Mouse (Mus musculus) adrenal gland, postnatal 4 days (tissue): ENCODE measurements at regions not wholly inside any gene's neighbourhood (a gene's known extent, or its start where the extent isn't known, plus 50 kb on each side); places are given as distances from the start of the nearest gene placed in this dataset.

ENCODE experiments used
- DNase-seq, 2 experiments: peaks; one replicate each; pipeline ENCODE4 v3.0.0; 2021 to 2022; ENCODE audit warnings: low spot score in 2 of 2, mixed read lengths in 2 of 2

GRCm38 (mm10) chr3:38257076-38257842, 227.4 kb downstream of the Ankrd50 start:
- peak in 1 of 2 experiments; percentile 1 for DNase-seq

- DNase-seq: peak in 1 of 2 experiments; percentile 26
These were observed 229.0 kb downstream of the Ankrd50 start for GRCm38 (mm10) chr3:38255674-38256073.

- DNase-seq: no peak
These were observed 229.7 kb downstream of the Ankrd50 start for GRCm38 (mm10) chr3:38254896-38255295.

GRCm38 (mm10) chr3:38251592-38251991, 233.1 kb downstream of the Ankrd50 start:
- DNase-seq: no peak

- no peak for DNase-seq
These were observed 234.1 kb downstream of the Ankrd50 start for GRCm38 (mm10) chr3:38250552-38250951.

- no peak for DNase-seq
These were observed 235.7 kb downstream of the Ankrd50 start for GRCm38 (mm10) chr3:38248941-38249340.

- DNase-seq: no peak
These were observed 238.2 kb downstream of the Ankrd50 start for GRCm38 (mm10) chr3:38246439-38246838.

GRCm38 (mm10) chr3:38243209-38243608, 241.4 kb downstream of the Ankrd50 start:
- DNase-seq: no peak

GRCm38 (mm10) chr3:38237616-38238015, 247.0 kb downstream of the Ankrd50 start:
- DNase-seq: no peak

GRCm38 (mm10) chr3:38235736-38236083, 248.9 kb downstream of the Ankrd50 start:
- DNase-seq: no peak

- DNase-seq: no peak
These were observed 249.5 kb downstream of the Ankrd50 start for GRCm38 (mm10) chr3:38235033-38235735.

- DNase-seq: no peak
These were observed 250.1 kb downstream of the Ankrd50 start for GRCm38 (mm10) chr3:38234534-38234933.

- no peak for DNase-seq
These were observed 250.6 kb downstream of the Ankrd50 start for GRCm38 (mm10) chr3:38234006-38234405.

GRCm38 (mm10) chr3:38233091-38233490, 251.6 kb downstream of the Ankrd50 start:
- DNase-seq: no peak

GRCm38 (mm10) chr3:38232111-38233076, 252.2 kb downstream of the Ankrd50 start:
- DNase-seq: peak in 1 of 2 experiments; percentile 21

GRCm38 (mm10) chr3:38231506-38231905, 253.1 kb downstream of the Ankrd50 start:
- DNase-seq: no peak

- DNase-seq: no peak
These were observed 253.8 kb downstream of the Ankrd50 start for GRCm38 (mm10) chr3:38230796-38231195.

GRCm38 (mm10) chr3:38229686-38230085, 255.0 kb downstream of the Ankrd50 start:
- DNase-seq: no peak

GRCm38 (mm10) chr3:38229051-38229450, 255.6 kb downstream of the Ankrd50 start:
- DNase-seq: no peak

GRCm38 (mm10) chr3:38227596-38227995, 257.0 kb downstream of the Ankrd50 start:
- DNase-seq: peak in 1 of 2 experiments; percentile 24

GRCm38 (mm10) chr3:38227121-38227520, 257.5 kb downstream of the Ankrd50 start:
- no peak for DNase-seq
